8 mouse cellular contexts compared by ENCODE assay signal in genomic region chr13:38528687-38529294, GRCm38 (mm10). TPM values are rescaled to one million over a fixed set of nuclear protein-coding genes. Genes with fewer than 3 reads are reported as not detected.
DNase-seq lines count a peak whose midpoint lies in the region; ATAC-seq lines count a peak whose summit lies in the region.

Txndc5 (minus strand) TSS chr13:38528824.

- no peaks in the 10 kb centered on the region for H3K9me3 ChIP-seq in hindbrain, embryonic 13.5 days
- H3K9me3 ChIP-seq in liver, embryonic 15.5 days (replicated peaks) = no peaks in the 10 kb centered on the region
- no peaks in the 10 kb centered on the region for H3K9me3 ChIP-seq in neural tube, embryonic 14.5 days (ENCODE audit: control insufficient read depth, low read length)

- no peaks in the 10 kb centered on the region for H3K36me3 ChIP-seq in hindbrain, embryonic 13.5 days
- H3K36me3 ChIP-seq in liver, embryonic 15.5 days (replicated peaks) = no peaks in the 10 kb centered on the region
- H3K36me3 ChIP-seq in neural tube, embryonic 14.5 days (ENCODE audit: control insufficient read depth, insufficient read depth, low read length) = no peaks in the 10 kb centered on the region

- H3K4me2 ChIP-seq in hindbrain, embryonic 13.5 days = peak within 1 kb of the TSS; percentile 83
- peak within 1 kb of the TSS; percentile 99 for H3K4me2 ChIP-seq in liver, embryonic 15.5 days
- peak within 1 kb of the TSS; percentile 84 for H3K4me2 ChIP-seq in neural tube, embryonic 14.5 days (ENCODE audit: low read depth, low read length)

- H3K4me3 ChIP-seq in hindbrain, embryonic 13.5 days = peak within 1 kb of the TSS; percentile 60
- peak within 1 kb of the TSS; percentile 81 for H3K4me3 ChIP-seq in liver, embryonic 15.5 days (replicated peaks)
- peak within 1 kb of the TSS; percentile 83 for H3K4me3 ChIP-seq in neural tube, embryonic 14.5 days (ENCODE audit: low read depth, low read length)

- DNase-seq in frontal cortex, adult 2 months (ENCODE audit: extremely low spot score in 1 of 2, low spot score in 1 of 2) = no peak
- DNase-seq in frontal cortex, postnatal 14 days (ENCODE audit: low spot score in 2 of 2) = no peak
- DNase-seq in adrenal gland, postnatal 14 days = peak; percentile 50
- peak; percentile 31 for DNase-seq in gastrocnemius, adult 18-20 months (ENCODE audit: low spot score)
- DNase-seq in thymus, postnatal 10 days (ENCODE audit: low spot score in 2 of 2) = no peak

- peaks cover 6% of the 10 kb centered on the region; the same call in 1 of the 2 replicates for H3K27me3 ChIP-seq in hindbrain, embryonic 13.5 days
- peaks cover 19% of the 10 kb centered on the region for H3K27me3 ChIP-seq in liver, embryonic 15.5 days
- no peaks in the 10 kb centered on the region for H3K27me3 ChIP-seq in neural tube, embryonic 14.5 days (ENCODE audit: control insufficient read depth, insufficient read depth, low read length)

- H3K9ac ChIP-seq in hindbrain, embryonic 13.5 days = peak within 1 kb of the TSS; percentile 76
- H3K9ac ChIP-seq in liver, embryonic 15.5 days = peak within 1 kb of the TSS; percentile 83
- peak within 1 kb of the TSS; percentile 90 for H3K9ac ChIP-seq in neural tube, embryonic 14.5 days (replicated peaks; ENCODE audit: low read depth, low read length)

- 61% methylated on average over 9 of the region's 9 CpGs for WGBS in hindbrain, embryonic 13.5 days
- 47% methylated on average over 9 of the region's 9 CpGs for WGBS in liver, embryonic 15.5 days (ENCODE audit: insufficient replicate concordance)
- 57% methylated on average over 9 of the region's 9 CpGs for WGBS in neural tube, embryonic 14.5 days

- peaks cover 33% of the 10 kb centered on the region for H3K4me1 ChIP-seq in hindbrain, embryonic 13.5 days (replicated peaks)
- H3K4me1 ChIP-seq in liver, embryonic 15.5 days (replicated peaks) = peaks cover 46% of the 10 kb centered on the region
- peaks cover 13% of the 10 kb centered on the region for H3K4me1 ChIP-seq in neural tube, embryonic 14.5 days (ENCODE audit: control insufficient read depth, insufficient read depth, low read length)

- no peak for ATAC-seq in hindbrain, embryonic 13.5 days (ENCODE audit: low FRiP score)
- no peak for ATAC-seq in liver, embryonic 15.5 days (ENCODE audit: insufficient read depth)
- ATAC-seq in neural tube, embryonic 14.5 days (ENCODE audit: low read depth) = no peak; the same call in 1 of the 2 replicates

- H3K27ac ChIP-seq in hindbrain, embryonic 13.5 days = peak within 1 kb of the TSS; percentile 87
- peak within 1 kb of the TSS; percentile 82 for H3K27ac ChIP-seq in liver, embryonic 15.5 days (replicated peaks)
- peak within 1 kb of the TSS; percentile 80 for H3K27ac ChIP-seq in neural tube, embryonic 14.5 days (ENCODE audit: low read depth, low read length)

RNA-seq across cellular contexts. Expression of gene Txndc5, which starts in this region (rescaled TPM):
- polyA plus RNA-seq in frontal cortex, adult 2 months (2012; rRNA removed) = 37.8 and 38.7 TPM in 2 replicates
- 124 and 125 TPM in 2 replicates for total RNA-seq in adrenal gland, postnatal 14 days (2021)
- total RNA-seq in gastrocnemius, adult 18-20 months (2021) = 10 to 100 TPM; 27.2 to 28.0 TPM
- polyA plus RNA-seq in hindbrain, embryonic 13.5 days (2015; fragmentation: Nextera tagmentation; extraction: Ambion mirVana) = 81.0 and 85.4 TPM in 2 replicates
- polyA plus RNA-seq in liver, embryonic 15.5 days (2015; fragmentation: Nextera tagmentation; extraction: Ambion mirVana) = 79.1 and 92.0 TPM in 2 replicates
- polyA plus RNA-seq in neural tube, embryonic 14.5 days (2014; fragmentation: Nextera tagmentation; extraction: Ambion mirVana) = 63.9 and 104 TPM in 2 replicates

Comparison
In these comparisons a context has a peak if more than half of its experiments do, and no peak if none do; other contexts are left out.
1. DNase-seq: peak in adrenal gland, postnatal 14 days (single experiment) and gastrocnemius, adult 18-20 months (single experiment); none in frontal cortex, adult 2 months (0 of 2), frontal cortex, postnatal 14 days (0 of 2) and thymus, postnatal 10 days (0 of 2).
2. Peak in every context shown above with its lines, with median percentiles within 50 percentile points of each other: H3K27ac ChIP-seq, H3K4me2 ChIP-seq, H3K4me3 ChIP-seq and H3K9ac ChIP-seq.